Mouse (Mus musculus): Measurements from ENCODE around the gene Apbb2. TPM values are rescaled to one million over a fixed set of nuclear protein-coding genes. Genes with fewer than 3 reads are reported as not detected.

Gene Apbb2
- total RNA-seq, 2 experiments from 2014 or later, result 54.5 to 58.6 TPM

GRCm38 (mm10) chr5:66536696-66537358, 81.8 kb downstream of the Apbb2 start:
- H3K4me3 ChIP-seq, result no peak overlapping the region
- TF ChIP-seq CTCF (conservative IDR thresholded peaks at IDR 0.05), result no peak

GRCm38 (mm10) chr5:66535566-66536236, 82.9 kb downstream of the Apbb2 start:
- H3K4me3 ChIP-seq, result no peak overlapping the region
- no peak for DNase-seq (ENCODE audit: low spot score in 2 of 2)
- TF ChIP-seq CTCF (conservative IDR thresholded peaks at IDR 0.05), result no peak
- peak overlapping the region; percentile 52; the same call in 1 of the 2 replicates for H3K27ac ChIP-seq

More at GRCm38 (mm10) chr5:66536696-66537358, 81.8 kb downstream of the Apbb2 start:
- no peak overlapping the region for H3K27ac ChIP-seq
- no peak for DNase-seq (ENCODE audit: low spot score in 2 of 2)

GRCm38 (mm10) chr5:66533711-66534425, 84.7 kb downstream of the Apbb2 start:
- no peak overlapping the region for H3K27ac ChIP-seq

GRCm38 (mm10) chr5:66532827-66533226, 85.8 kb downstream of the Apbb2 start:
- no peak for DNase-seq (ENCODE audit: low spot score in 2 of 2)
- no peak for TF ChIP-seq CTCF (conservative IDR thresholded peaks at IDR 0.05)
- Histone ChIP-seq H3K27ac (0 out of 2 replicates have a peak overlapping the region, but pooled peaks have one; percentile 46), H3K4me3 (no peak overlapping the region)

More at GRCm38 (mm10) chr5:66533711-66534425, 84.7 kb downstream of the Apbb2 start:
- H3K4me3 ChIP-seq, result no peak overlapping the region
- TF ChIP-seq CTCF (conservative IDR thresholded peaks at IDR 0.05), result no peak
- DNase-seq (ENCODE audit: low spot score in 2 of 2), result no peak

GRCm38 (mm10) chr5:66530361-66530760, 88.2 kb downstream of the Apbb2 start:
- Histone ChIP-seq H3K27ac (no peak overlapping the region), H3K4me3 (no peak overlapping the region)
- no peak for TF ChIP-seq CTCF (conservative IDR thresholded peaks at IDR 0.05)
- no peak for DNase-seq (ENCODE audit: low spot score in 2 of 2)

GRCm38 (mm10) chr5:66529631-66530030, 89.0 kb downstream of the Apbb2 start:
- H3K4me3 ChIP-seq, result no peak overlapping the region
- no peak overlapping the region for H3K27ac ChIP-seq
- no peak for TF ChIP-seq CTCF (conservative IDR thresholded peaks at IDR 0.05)
- DNase-seq (ENCODE audit: low spot score in 2 of 2), result no peak

- Histone ChIP-seq H3K27ac (no peak overlapping the region), H3K4me3 (no peak overlapping the region)
- no peak for DNase-seq (ENCODE audit: low spot score in 2 of 2)
- TF ChIP-seq CTCF (conservative IDR thresholded peaks at IDR 0.05), result no peak
Measured at GRCm38 (mm10) chr5:66528567-66528966, 90.0 kb downstream of the Apbb2 start.

- H3K27ac ChIP-seq, result no peak overlapping the region
- no peak for TF ChIP-seq CTCF (conservative IDR thresholded peaks at IDR 0.05)
- no peak for DNase-seq (ENCODE audit: low spot score in 2 of 2)
Measured at GRCm38 (mm10) chr5:66527090-66527489, 91.5 kb downstream of the Apbb2 start.

GRCm38 (mm10) chr5:66525002-66525401, 93.6 kb downstream of the Apbb2 start:
- TF ChIP-seq CTCF (conservative IDR thresholded peaks at IDR 0.05), result no peak
- Histone ChIP-seq H3K4me3 (no peak overlapping the region), H3K27ac (no peak overlapping the region)
- no peak for DNase-seq (ENCODE audit: low spot score in 2 of 2)

More at GRCm38 (mm10) chr5:66527090-66527489, 91.5 kb downstream of the Apbb2 start:
- no peak overlapping the region for H3K4me3 ChIP-seq

- peak overlapping the region; percentile 1; the same call in 1 of the 2 replicates for H3K27ac ChIP-seq
- no peak overlapping the region; the same call in 1 of the 2 replicates for H3K4me3 ChIP-seq
- peak in 1 of 2 experiments; percentile 26 for DNase-seq (ENCODE audit: low spot score in 2 of 2)
- no peak for TF ChIP-seq CTCF (conservative IDR thresholded peaks at IDR 0.05)
Measured at GRCm38 (mm10) chr5:66523681-66524503, 94.7 kb downstream of the Apbb2 start.

- no peak for TF ChIP-seq CTCF (conservative IDR thresholded peaks at IDR 0.05)
- Histone ChIP-seq H3K27ac (no peak overlapping the region), H3K4me3 (no peak overlapping the region)
- no peak for DNase-seq (ENCODE audit: low spot score in 2 of 2)
Measured at GRCm38 (mm10) chr5:66521250-66521649, 97.3 kb downstream of the Apbb2 start.

- no peak for DNase-seq (ENCODE audit: low spot score in 2 of 2)
- no peak for TF ChIP-seq CTCF (conservative IDR thresholded peaks at IDR 0.05)
- H3K27ac ChIP-seq, result no peak overlapping the region
- no peak overlapping the region for H3K4me3 ChIP-seq
Measured at GRCm38 (mm10) chr5:66519511-66519910, 99.1 kb downstream of the Apbb2 start.

Data from layer of hippocampus, adult 2 months (tissue).